In the genomic region with DNA sequence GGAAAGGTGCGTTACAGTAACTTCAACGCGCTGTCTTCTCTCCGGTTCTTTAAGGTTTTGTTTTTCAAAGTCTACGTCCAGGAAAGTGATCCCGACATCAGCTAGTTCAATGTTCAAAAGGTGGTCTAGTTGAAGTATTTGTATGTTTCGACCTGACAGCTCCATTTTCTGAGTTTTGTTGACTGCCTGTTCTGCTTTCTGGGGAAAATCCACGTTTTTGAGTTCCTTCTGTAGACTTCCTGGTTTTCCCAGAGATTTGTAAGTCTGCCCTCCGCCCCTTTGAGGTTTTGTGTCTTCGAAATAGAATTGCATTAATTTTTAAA, we compare ENCODE assay signal across 7 mouse cellular contexts. TPM values are rescaled to one million over a fixed set of nuclear protein-coding genes. Genes with fewer than 3 reads are reported as not detected.
A peak's percentile ranks its signal among the peaks of the same experiment; 100 is the strongest.
DNase-seq lines count a peak whose midpoint lies in the region; ATAC-seq and TF ChIP-seq lines count a peak whose summit lies in the region.

No protein-coding gene starts in this region.

- peak overlapping the region; percentile 91 for H3K9ac ChIP-seq in neural tube, embryonic 11.5 days (ENCODE audit: low read length)
- peak overlapping the region; percentile 95 for H3K9ac ChIP-seq in limb, embryonic 14.5 days (ENCODE audit: low read depth, low read length, severe bottlenecking)
- H3K9ac ChIP-seq in stomach, embryonic 16.5 days (ENCODE audit: low read length), result peak overlapping the region; percentile 95

- H3K4me2 ChIP-seq in neural tube, embryonic 11.5 days (ENCODE audit: low read depth), result peak overlapping the region; percentile 81
- peak overlapping the region; percentile 87 for H3K4me2 ChIP-seq in limb, embryonic 14.5 days (replicated peaks; ENCODE audit: low read depth, low read length, severe bottlenecking)
- H3K4me2 ChIP-seq in stomach, embryonic 16.5 days (ENCODE audit: low read depth, low read length), result peak overlapping the region; percentile 76

- WGBS in neural tube, embryonic 11.5 days, result 17% methylated on average over 10 of the region's 10 CpGs
- 17% methylated on average over 10 of the region's 10 CpGs for WGBS in forebrain, embryonic 10.5 days
- WGBS in limb, embryonic 14.5 days, result 12% methylated on average over 10 of the region's 10 CpGs
- WGBS in stomach, embryonic 16.5 days, result 7% methylated on average over 10 of the region's 10 CpGs

- no peak for DNase-seq in neural tube, embryonic 11.5 days (ENCODE audit: low spot score)
- DNase-seq in neural tube, embryonic 10.5 days (ENCODE audit: extremely low spot score, low spot score), result no peak
- DNase-seq in forebrain, embryonic 10.5 days (ENCODE audit: extremely low spot score, low spot score), result no peak
- DNase-seq in limb, embryonic 14.5 days (ENCODE audit: low spot score), result no peak
- DNase-seq in embryo, embryonic 10 days (ENCODE audit: low spot score), result no peak
- no peak for DNase-seq in B cell, adult 2 months

- peak overlapping the region; percentile 96; the same call in 1 of the 2 replicates for H3K27ac ChIP-seq in neural tube, embryonic 11.5 days (ENCODE audit: low read depth, low read length)
- H3K27ac ChIP-seq in forebrain, embryonic 10.5 days, result peak overlapping the region; percentile 98
- H3K27ac ChIP-seq in limb, embryonic 14.5 days (replicated peaks; ENCODE audit: low read depth, low read length), result peak overlapping the region; percentile 93
- H3K27ac ChIP-seq in stomach, embryonic 16.5 days (ENCODE audit: low read length), result peak overlapping the region; percentile 96

- H3K4me1 ChIP-seq in neural tube, embryonic 11.5 days (ENCODE audit: control insufficient read depth, insufficient read depth, low read length), result 0 out of 2 replicates have a peak, but pooled peaks cover 4% of the 10 kb centered on the region
- peaks cover 29% of the 10 kb centered on the region for H3K4me1 ChIP-seq in forebrain, embryonic 10.5 days
- H3K4me1 ChIP-seq in limb, embryonic 14.5 days (ENCODE audit: control insufficient read depth, insufficient read depth, low read length), result peaks cover 9% of the 10 kb centered on the region
- H3K4me1 ChIP-seq in stomach, embryonic 16.5 days (ENCODE audit: control insufficient read depth, insufficient read depth, low read length), result peaks cover 8% of the 10 kb centered on the region

- H3K36me3 ChIP-seq in neural tube, embryonic 11.5 days (ENCODE audit: control insufficient read depth, insufficient read depth, low read length), result no peaks in the 10 kb centered on the region
- peaks cover 7% of the 10 kb centered on the region for H3K36me3 ChIP-seq in forebrain, embryonic 10.5 days (replicated peaks)
- H3K36me3 ChIP-seq in limb, embryonic 14.5 days (ENCODE audit: control insufficient read depth, insufficient read depth, low read length), result no peaks in the 10 kb centered on the region
- no peaks in the 10 kb centered on the region for H3K36me3 ChIP-seq in stomach, embryonic 16.5 days (ENCODE audit: control insufficient read depth, insufficient read depth, low read length)

- no peak for ATAC-seq in neural tube, embryonic 11.5 days (ENCODE audit: insufficient read depth, low FRiP score, low TSS enrichment)
- ATAC-seq in limb, embryonic 14.5 days (ENCODE audit: low FRiP score, low read depth), result no peak
- ATAC-seq in stomach, embryonic 16.5 days (ENCODE audit: insufficient read depth, low FRiP score), result no peak

- H3K4me3 ChIP-seq in neural tube, embryonic 11.5 days (ENCODE audit: low read depth, low read length), result peak overlapping the region; percentile 80
- peak overlapping the region; percentile 91 for H3K4me3 ChIP-seq in forebrain, embryonic 10.5 days
- H3K4me3 ChIP-seq in limb, embryonic 14.5 days (replicated peaks; ENCODE audit: low read length), result peak overlapping the region; percentile 79
- H3K4me3 ChIP-seq in stomach, embryonic 16.5 days (replicated peaks; ENCODE audit: low read length), result peak overlapping the region; percentile 74

- no peaks in the 10 kb centered on the region for H3K9me3 ChIP-seq in neural tube, embryonic 11.5 days (ENCODE audit: control insufficient read depth, low read length)
- H3K9me3 ChIP-seq in forebrain, embryonic 10.5 days, result no peaks in the 10 kb centered on the region
- H3K9me3 ChIP-seq in limb, embryonic 14.5 days (ENCODE audit: control insufficient read depth, low read length), result no peaks in the 10 kb centered on the region
- H3K9me3 ChIP-seq in stomach, embryonic 16.5 days (replicated peaks; ENCODE audit: control insufficient read depth, low read length), result no peaks in the 10 kb centered on the region

- no peak for TF ChIP-seq POLR2A in limb, embryonic 14.5 days (IDR thresholded peaks at IDR 0.05; ENCODE audit: borderline replicate concordance, extremely low read depth, insufficient read depth, insufficient read length)

- no peaks in the 10 kb centered on the region for H3K27me3 ChIP-seq in neural tube, embryonic 11.5 days (ENCODE audit: control insufficient read depth, insufficient read depth, low read length)
- no peaks in the 10 kb centered on the region for H3K27me3 ChIP-seq in forebrain, embryonic 10.5 days (ENCODE audit: poor library complexity, severe bottlenecking)
- H3K27me3 ChIP-seq in limb, embryonic 14.5 days (ENCODE audit: control insufficient read depth, insufficient read depth, low read length), result no peaks in the 10 kb centered on the region
- H3K27me3 ChIP-seq in stomach, embryonic 16.5 days (ENCODE audit: control insufficient read depth, insufficient read depth, low read length), result no peaks in the 10 kb centered on the region

RNA-seq across cellular contexts. Expression of gene Xpo4, which starts 0.4 kb away (rescaled TPM):
- 34.5 and 35.1 TPM in 2 replicates for polyA plus RNA-seq in neural tube, embryonic 11.5 days (2014; fragmentation: Nextera tagmentation; extraction: Ambion mirVana)
- polyA plus RNA-seq in forebrain, embryonic 10.5 days (2016; fragmentation: Nextera tagmentation; extraction: Ambion mirVana), result 29.3 and 30.4 TPM in 2 replicates
- polyA plus RNA-seq in limb, embryonic 14.5 days (2012; rRNA removed), result 15.5 and 16.2 TPM in 2 replicates
- polyA plus RNA-seq in limb, embryonic 14.5 days (2014; fragmentation: Nextera tagmentation; extraction: Ambion mirVana), result 27.4 and 30.9 TPM in 2 replicates
- 17.0 and 18.6 TPM in 2 replicates for polyA plus RNA-seq in stomach, embryonic 16.5 days (2015; fragmentation: Nextera tagmentation; extraction: Ambion mirVana)
